Mouse (Mus musculus) heart, embryonic 15.5 days (tissue): ENCODE data around the gene Kat14. TPM values are rescaled to one million over a fixed set of nuclear protein-coding genes. Genes with fewer than 3 reads are reported as not detected.

Experiments
- polyA plus RNA-seq: library from polyadenylated mRNA; unstranded; fragments of >200 nt; fragmentation: Nextera tagmentation; extraction: Ambion mirVana; gene quantifications from 2 replicates; pipeline ENCODE4 v1.2.1, GENCODE M21; 2015

The Kat14 gene
- polyA plus RNA-seq, 1 experiment from 2014 or later: 24.0 TPM

Other genes starting within 250 kb of the Kat14 start
- gene Mgme1, start 98.3 kb upstream of the Kat14 start, polyA plus RNA-seq: 22.0 TPM in 2 replicates
- gene Snx5, start 98.1 kb upstream of the Kat14 start, polyA plus RNA-seq: 78.9 and 87.9 TPM in 2 replicates
- gene Ovol2, start 36.8 kb upstream of the Kat14 start, polyA plus RNA-seq: 0.08 and 0.18 TPM in 2 replicates
- gene Pet117, start within 50 bp of the Kat14 start, polyA plus RNA-seq: 1.7 and 3.2 TPM in 2 replicates
- gene Dzank1, start 158.4 kb downstream of the Kat14 start, polyA plus RNA-seq: 0.66 TPM in 2 replicates
- 17.6 and 17.8 TPM in 2 replicates for gene Polr3f, start 158.7 kb downstream of the Kat14 start, polyA plus RNA-seq
- 43.2 and 48.1 TPM in 2 replicates for gene Rbbp9, start 181.9 kb downstream of the Kat14 start, polyA plus RNA-seq
- gene Sec23b, start 187.2 kb downstream of the Kat14 start, polyA plus RNA-seq: 39.8 and 52.0 TPM in 2 replicates
- 40.8 and 59.0 TPM in 2 replicates for gene Smim26, start 225.1 kb downstream of the Kat14 start, polyA plus RNA-seq
- 26.7 and 28.4 TPM in 2 replicates for gene Dtd1, start 230.9 kb downstream of the Kat14 start, polyA plus RNA-seq